Mouse (Mus musculus) midbrain, embryonic 13.5 days (tissue): ENCODE results near the gene Eif5a. TPM values are rescaled to one million over a fixed set of nuclear protein-coding genes. Genes with fewer than 3 reads are reported as not detected.

Experiments used
- ATAC-seq: fragments of 200-750 bp; cut with Nextera tagmentation; 2 replicates; pipeline ENCODE4 v1.8.0; 2017; ENCODE audit warnings: mild to moderate bottlenecking, moderate TSS enrichment, moderate library complexity
- H3K27ac ChIP-seq: fragments of 300-500 bp; sonication (generic); 2 replicates; pipeline ENCODE4 v1.5.1; 2015; ENCODE audit warnings: inconsistent platforms, mild to moderate bottlenecking, moderate library complexity
- H3K27me3 ChIP-seq: fragments of 300-500 bp; sonication (generic); 2 replicates; pipeline ENCODE4 v1.6.1; 2015; ENCODE audit warnings: mild to moderate bottlenecking, inconsistent platforms
- H3K36me3 ChIP-seq: fragments of 300-500 bp; sonication (generic); 2 replicates; pipeline ENCODE4 v1.6.1; 2015; ENCODE audit warnings: mild to moderate bottlenecking, inconsistent platforms
- H3K4me1 ChIP-seq: fragments of 300-500 bp; sonication (generic); replicated peaks from 2 replicates; pipeline ENCODE4 v1.6.1; 2015; ENCODE audit warnings: inconsistent platforms
- H3K4me2 ChIP-seq: fragments of 300-500 bp; sonication (generic); replicated peaks from 2 replicates; pipeline ENCODE4 v1.6.1; 2015; ENCODE audit warnings: moderate library complexity, mild to moderate bottlenecking, inconsistent platforms
- H3K4me3 ChIP-seq: fragments of 300-500 bp; sonication (generic); replicated peaks from 2 replicates; pipeline ENCODE4 v1.5.1; 2015; ENCODE audit warnings: mild to moderate bottlenecking, inconsistent platforms
- H3K9ac ChIP-seq: fragments of 300-500 bp; sonication (generic); replicated peaks from 2 replicates; pipeline ENCODE4 v1.6.1; 2015; ENCODE audit warnings: mild to moderate bottlenecking, inconsistent platforms
- H3K9me3 ChIP-seq: fragments of 300-500 bp; sonication (generic); 2 replicates; pipeline ENCODE4 v1.6.1; 2016; ENCODE audit warnings: mild to moderate bottlenecking, inconsistent platforms
- WGBS: fragments of 180-500 bp; shearing (Covaris S2); methylation state at CpG from one replicate; pipeline ENCODE4 v1.1.7; 2015; 5-methylcytosine and 5-hydroxymethylcytosine counted together
- polyA plus RNA-seq: library from polyadenylated mRNA; unstranded; fragments of >200 nt; fragmentation: Nextera tagmentation; extraction: Ambion mirVana; gene quantifications from 2 replicates; pipeline ENCODE4 v1.2.1, GENCODE M21; 2015

Eif5a gene
- polyA plus RNA-seq: 1,160 and 1,188 TPM in 2 replicates

GRCm38 (mm10) chr11:69921114-69922011 is at the start of gene Eif5a:
TSS of gene Eif5a (minus strand) at chr11:69921958.
- Histone ChIP-seq H3K36me3 (peaks cover 28% of the 10 kb centered on the region), H3K4me2 (peak within 1 kb of the TSS; percentile 91), H3K4me3 (peak within 1 kb of the TSS; percentile 89), H3K4me1 (peaks cover 30% of the 10 kb centered on the region), H3K9me3 (no peaks in the 10 kb centered on the region), H3K27ac (peak within 1 kb of the TSS; percentile 92), H3K9ac (peak within 1 kb of the TSS; percentile 92), H3K27me3 (no peaks in the 10 kb centered on the region)
- WGBS: under 1% methylated on average over 78 of the region's 78 CpGs
- peak; percentile 97 for ATAC-seq

GRCm38 (mm10) chr11:69970775-69971174 is 49.0 kb upstream of the Eif5a start:
- H3K36me3 ChIP-seq: peaks cover 71% of the 10 kb centered on the region
- 85% methylated on average over 3 of the region's 3 CpGs for WGBS

GRCm38 (mm10) chr11:69970222-69970621 is 48.5 kb upstream of the Eif5a start:
- Histone ChIP-seq H3K9ac (no peak overlapping the region), H3K4me2 (no peak overlapping the region), H3K27me3 (peaks cover 39% of the 10 kb centered on the region), H3K27ac (no peak overlapping the region), H3K36me3 (peaks cover 65% of the 10 kb centered on the region), H3K9me3 (no peaks in the 10 kb centered on the region), H3K4me3 (no peak overlapping the region), H3K4me1 (peaks cover 15% of the 10 kb centered on the region)
- ATAC-seq: no peak
- WGBS: 90% methylated on average over 6 of the region's 6 CpGs

More at GRCm38 (mm10) chr11:69970775-69971174, 49.0 kb upstream of the Eif5a start:
- Histone ChIP-seq H3K9me3 (no peaks in the 10 kb centered on the region), H3K4me2 (no peak overlapping the region), H3K27me3 (peaks cover 34% of the 10 kb centered on the region), H3K9ac (no peak overlapping the region), H3K27ac (no peak overlapping the region), H3K4me1 (peaks cover 11% of the 10 kb centered on the region; the same call in 1 of the 2 replicates), H3K4me3 (no peak overlapping the region)
- no peak for ATAC-seq

- Histone ChIP-seq H3K4me2 (no peak overlapping the region), H3K9me3 (no peaks in the 10 kb centered on the region), H3K27me3 (peaks cover 53% of the 10 kb centered on the region), H3K9ac (no peak overlapping the region), H3K4me1 (peaks cover 17% of the 10 kb centered on the region), H3K36me3 (peaks cover 51% of the 10 kb centered on the region), H3K4me3 (no peak overlapping the region), H3K27ac (no peak overlapping the region)
- no peak for ATAC-seq
- 92% methylated on average over 4 of the region's 4 CpGs for WGBS
These were observed 47.0 kb upstream of the Eif5a start for GRCm38 (mm10) chr11:69968793-69969192.

- no peak overlapping the region for H3K27ac ChIP-seq
- 42% methylated on average over 17 of the region's 17 CpGs for WGBS
- no peak for ATAC-seq
- peak overlapping the region; percentile 47 for H3K4me2 ChIP-seq
- H3K36me3 ChIP-seq: peaks cover 37% of the 10 kb centered on the region
- peaks cover 71% of the 10 kb centered on the region for H3K27me3 ChIP-seq
- H3K9me3 ChIP-seq: no peaks in the 10 kb centered on the region
- peak overlapping the region; percentile 28; the same call in 1 of the 2 replicates for H3K9ac ChIP-seq
- peak overlapping the region; percentile 22 for H3K4me3 ChIP-seq
- peaks cover 17% of the 10 kb centered on the region for H3K4me1 ChIP-seq
These were observed 45.2 kb upstream of the Eif5a start for GRCm38 (mm10) chr11:69966860-69967517.

GRCm38 (mm10) chr11:69966006-69966859 is 44.5 kb upstream of the Eif5a start:
- Histone ChIP-seq H3K4me2 (peak overlapping the region; percentile 47), H3K27me3 (peaks cover 77% of the 10 kb centered on the region), H3K36me3 (peaks cover 32% of the 10 kb centered on the region), H3K9ac (peak overlapping the region; percentile 28; the same call in 1 of the 2 replicates), H3K27ac (no peak overlapping the region), H3K9me3 (no peaks in the 10 kb centered on the region), H3K4me1 (peaks cover 17% of the 10 kb centered on the region), H3K4me3 (peak overlapping the region; percentile 22)
- 2% methylated on average over 59 of the region's 59 CpGs for WGBS
- peak; percentile 55; the same call in 1 of the 2 replicates for ATAC-seq

- H3K4me3 ChIP-seq: peak overlapping the region; percentile 22
- H3K9me3 ChIP-seq: no peaks in the 10 kb centered on the region
- no peak overlapping the region for H3K27ac ChIP-seq
- 2% methylated on average over 49 of the region's 49 CpGs for WGBS
- H3K4me1 ChIP-seq: peaks cover 17% of the 10 kb centered on the region
- H3K9ac ChIP-seq: no peak overlapping the region
- H3K4me2 ChIP-seq: peak overlapping the region; percentile 47; the same call in 1 of the 2 replicates
- H3K27me3 ChIP-seq: peaks cover 85% of the 10 kb centered on the region
- peaks cover 28% of the 10 kb centered on the region for H3K36me3 ChIP-seq
- no peak for ATAC-seq
These were observed 43.7 kb upstream of the Eif5a start for GRCm38 (mm10) chr11:69965271-69966005.

- no peak for ATAC-seq
- Histone ChIP-seq H3K9ac (no peak within 1 kb of the TSS), H3K4me1 (peaks cover 17% of the 10 kb centered on the region), H3K4me2 (0 out of 2 replicates have a peak within 1 kb of the TSS, but pooled peaks have one; percentile 31), H3K27ac (no peak within 1 kb of the TSS), H3K9me3 (no peaks in the 10 kb centered on the region), H3K27me3 (peaks cover 91% of the 10 kb centered on the region), H3K4me3 (0 out of 2 replicates have a peak within 1 kb of the TSS, but pooled peaks have one; percentile 9), H3K36me3 (peaks cover 22% of the 10 kb centered on the region)
- WGBS: 11% methylated on average over 24 of the region's 24 CpGs
These were observed 43.0 kb upstream of the Eif5a start, which contains the start of gene Cldn7 for GRCm38 (mm10) chr11:69964650-69965270. TSS of gene Cldn7 (plus strand) at chr11:69964779.

- Histone ChIP-seq H3K36me3 (no peaks in the 10 kb centered on the region), H3K4me1 (peaks cover 15% of the 10 kb centered on the region), H3K27me3 (peaks cover 75% of the 10 kb centered on the region), H3K27ac (no peak overlapping the region), H3K9ac (no peak overlapping the region), H3K4me3 (no peak overlapping the region), H3K4me2 (no peak overlapping the region), H3K9me3 (no peaks in the 10 kb centered on the region)
- ATAC-seq: no peak
- WGBS: 54% methylated on average over 5 of the region's 5 CpGs
These were observed 40.1 kb upstream of the Eif5a start for GRCm38 (mm10) chr11:69961841-69962240.

- Histone ChIP-seq H3K9ac (no peak overlapping the region), H3K4me2 (no peak overlapping the region), H3K36me3 (no peaks in the 10 kb centered on the region), H3K4me1 (peaks cover 6% of the 10 kb centered on the region; the same call in 1 of the 2 replicates), H3K27me3 (peaks cover 62% of the 10 kb centered on the region), H3K4me3 (no peak overlapping the region), H3K9me3 (no peaks in the 10 kb centered on the region), H3K27ac (no peak overlapping the region)
- WGBS: 22% methylated on average over 5 of the region's 5 CpGs
- no peak for ATAC-seq
These were observed 38.9 kb upstream of the Eif5a start for GRCm38 (mm10) chr11:69960616-69961015.
